Mouse (Mus musculus): ENCODE results near the gene Sez6. TPM values are rescaled to one million over a fixed set of nuclear protein-coding genes. Genes with fewer than 3 reads are reported as not detected.

Gene Sez6
- polyA plus RNA-seq, 1 experiment from 2014 or later, result 2.0 TPM

DNA sequence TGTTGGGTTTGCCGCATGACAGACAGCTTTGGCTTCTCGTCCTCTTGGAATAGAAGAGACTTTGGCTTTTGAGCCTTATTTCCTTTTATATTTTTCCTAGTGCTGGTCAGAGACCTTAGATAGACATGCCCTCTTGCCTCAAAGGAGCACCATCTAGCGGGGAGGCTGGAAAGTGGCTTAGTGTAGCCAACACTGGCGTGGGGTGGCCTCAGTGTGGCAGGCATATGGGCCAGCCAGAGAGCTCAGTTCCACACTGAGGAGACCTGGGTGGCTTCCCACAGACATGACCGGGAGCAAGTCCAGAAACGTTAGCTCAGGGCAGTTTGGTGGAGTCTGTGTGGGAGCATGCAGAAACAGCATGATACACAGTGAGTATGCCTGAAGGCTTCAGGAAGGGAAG is 40.1 kb downstream of the Sez6 start:
- H3K27ac ChIP-seq, result no peak overlapping the region
- H3K4me3 ChIP-seq, result no peak overlapping the region
- peaks cover 19% of the 10 kb centered on the region; the same call in 1 of the 2 replicates for H3K27me3 ChIP-seq
- no peak for ATAC-seq (ENCODE audit: insufficient number of reproducible peaks, insufficient read depth, low FRiP score, low TSS enrichment)
- WGBS, result 83% methylated on average over 6 of the region's 6 CpGs
- no peak overlapping the region for H3K9ac ChIP-seq
- no peaks in the 10 kb centered on the region for H3K9me3 ChIP-seq
- H3K4me2 ChIP-seq (replicated peaks), result no peak overlapping the region
- no peaks in the 10 kb centered on the region for H3K36me3 ChIP-seq
- peaks cover 2% of the 10 kb centered on the region; the same call in 1 of the 2 replicates for H3K4me1 ChIP-seq

DNA sequence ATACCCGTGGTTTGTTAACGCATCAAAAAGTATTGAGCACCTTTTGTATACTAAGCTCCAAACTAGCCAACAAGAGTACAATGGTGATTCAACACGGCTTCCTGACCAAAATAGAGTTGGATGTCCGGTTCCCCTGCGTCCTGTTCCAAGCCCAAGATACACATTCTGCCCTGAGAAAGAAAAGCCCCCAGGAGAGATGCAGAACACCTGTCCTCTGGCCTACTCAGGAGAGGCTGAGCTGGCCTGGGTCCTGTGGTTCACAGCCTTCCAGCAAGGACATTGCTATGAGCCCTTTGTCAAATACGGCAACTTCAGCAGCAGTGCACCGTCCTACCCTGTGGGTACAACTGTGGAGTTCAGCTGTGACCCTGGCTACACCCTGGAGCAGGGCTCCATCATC is 42.9 kb downstream of the Sez6 start:
- Histone ChIP-seq H3K4me3 (no peak overlapping the region), H3K4me1 (no peaks in the 10 kb centered on the region), H3K27me3 (peaks cover 28% of the 10 kb centered on the region), H3K9me3 (no peaks in the 10 kb centered on the region), H3K36me3 (no peaks in the 10 kb centered on the region), H3K4me2 (replicated peaks) (no peak overlapping the region), H3K9ac (no peak overlapping the region), H3K27ac (no peak overlapping the region)
- ATAC-seq (ENCODE audit: insufficient number of reproducible peaks, insufficient read depth, low FRiP score, low TSS enrichment), result no peak
- WGBS, result 84% methylated on average over 7 of the region's 7 CpGs

DNA sequence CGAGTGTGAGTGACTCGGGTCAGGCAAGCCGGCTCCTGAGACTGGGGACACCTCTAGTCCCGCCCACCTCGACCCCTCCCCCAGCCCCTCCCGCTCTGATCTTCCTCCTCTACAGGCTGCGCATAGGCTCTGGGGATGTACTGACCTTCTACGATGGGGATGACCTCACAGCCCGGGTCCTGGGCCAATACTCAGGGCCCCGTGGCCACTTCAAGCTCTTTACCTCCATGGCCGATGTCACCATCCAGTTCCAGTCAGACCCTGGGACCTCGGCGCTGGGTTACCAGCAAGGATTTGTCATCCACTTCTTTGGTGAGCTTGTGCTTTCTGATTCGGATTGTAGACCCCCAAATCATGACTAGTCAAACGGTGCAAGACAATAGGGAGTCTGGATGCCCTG is 43.7 kb downstream of the Sez6 start:
- no peaks in the 10 kb centered on the region for H3K36me3 ChIP-seq
- no peak overlapping the region for H3K4me3 ChIP-seq
- 46% methylated on average over 15 of the region's 15 CpGs for WGBS
- peaks cover 28% of the 10 kb centered on the region for H3K27me3 ChIP-seq
- no peak for ATAC-seq (ENCODE audit: insufficient number of reproducible peaks, insufficient read depth, low FRiP score, low TSS enrichment)
- no peaks in the 10 kb centered on the region for H3K4me1 ChIP-seq
- H3K9ac ChIP-seq, result no peak overlapping the region
- H3K27ac ChIP-seq, result no peak overlapping the region
- no peak overlapping the region for H3K4me2 ChIP-seq (replicated peaks)
- H3K9me3 ChIP-seq, result no peaks in the 10 kb centered on the region

DNA sequence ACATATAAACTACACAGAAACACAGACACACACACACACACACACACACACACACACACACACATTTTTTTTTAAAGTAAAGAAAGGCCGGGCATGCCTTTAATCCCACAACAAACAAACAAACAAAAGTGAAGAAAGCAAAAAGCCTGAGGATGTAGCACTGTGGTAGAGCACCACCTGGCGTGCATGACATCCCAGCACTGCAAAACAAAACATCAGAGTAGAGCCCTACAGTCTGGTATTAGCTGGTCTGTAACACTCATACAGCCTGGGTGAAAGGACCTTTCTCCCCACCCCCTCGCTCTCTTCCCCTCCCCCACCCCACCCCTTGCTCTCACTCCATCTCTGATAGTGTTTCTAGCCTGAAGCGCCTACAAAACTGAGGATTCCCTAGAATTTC is 45.3 kb downstream of the Sez6 start:
- peaks cover 28% of the 10 kb centered on the region for H3K27me3 ChIP-seq
- H3K4me2 ChIP-seq (replicated peaks), result no peak overlapping the region
- H3K4me1 ChIP-seq, result no peaks in the 10 kb centered on the region
- no peak for ATAC-seq (ENCODE audit: insufficient number of reproducible peaks, insufficient read depth, low FRiP score, low TSS enrichment)
- WGBS, result 27% methylated on average over 4 of the region's 4 CpGs
- no peak overlapping the region for H3K27ac ChIP-seq
- no peak overlapping the region for H3K4me3 ChIP-seq
- H3K9ac ChIP-seq, result no peak overlapping the region
- no peaks in the 10 kb centered on the region for H3K36me3 ChIP-seq
- H3K9me3 ChIP-seq, result no peaks in the 10 kb centered on the region

DNA sequence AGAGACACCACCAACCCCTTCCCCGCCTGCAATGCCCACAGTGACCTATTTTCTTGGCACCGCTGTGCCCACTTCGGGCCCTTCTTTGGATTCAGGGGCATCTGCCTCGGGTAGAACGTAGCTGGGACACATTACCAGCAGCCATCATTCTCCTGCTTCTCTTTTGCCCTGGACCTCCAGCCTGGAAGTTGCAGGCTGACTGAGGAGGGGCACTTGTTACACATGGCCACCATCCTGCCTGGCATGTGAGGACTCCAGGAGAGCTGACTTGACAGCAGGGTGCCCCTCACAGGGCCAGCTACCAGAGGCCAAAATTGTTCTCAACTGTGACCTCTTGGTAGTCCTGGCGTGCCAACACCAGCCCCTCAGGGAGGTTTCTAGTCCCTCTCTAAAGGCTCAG is 47.6 kb downstream of the Sez6 start:
- no peak overlapping the region for H3K4me2 ChIP-seq (replicated peaks)
- H3K9ac ChIP-seq, result no peak overlapping the region
- peaks cover 28% of the 10 kb centered on the region for H3K27me3 ChIP-seq
- no peak overlapping the region for H3K4me3 ChIP-seq
- no peaks in the 10 kb centered on the region for H3K9me3 ChIP-seq
- H3K27ac ChIP-seq, result no peak overlapping the region
- H3K4me1 ChIP-seq, result no peaks in the 10 kb centered on the region
- WGBS, result 79% methylated on average over 6 of the region's 6 CpGs
- no peak for ATAC-seq (ENCODE audit: insufficient number of reproducible peaks, insufficient read depth, low FRiP score, low TSS enrichment)
- H3K36me3 ChIP-seq, result no peaks in the 10 kb centered on the region

DNA sequence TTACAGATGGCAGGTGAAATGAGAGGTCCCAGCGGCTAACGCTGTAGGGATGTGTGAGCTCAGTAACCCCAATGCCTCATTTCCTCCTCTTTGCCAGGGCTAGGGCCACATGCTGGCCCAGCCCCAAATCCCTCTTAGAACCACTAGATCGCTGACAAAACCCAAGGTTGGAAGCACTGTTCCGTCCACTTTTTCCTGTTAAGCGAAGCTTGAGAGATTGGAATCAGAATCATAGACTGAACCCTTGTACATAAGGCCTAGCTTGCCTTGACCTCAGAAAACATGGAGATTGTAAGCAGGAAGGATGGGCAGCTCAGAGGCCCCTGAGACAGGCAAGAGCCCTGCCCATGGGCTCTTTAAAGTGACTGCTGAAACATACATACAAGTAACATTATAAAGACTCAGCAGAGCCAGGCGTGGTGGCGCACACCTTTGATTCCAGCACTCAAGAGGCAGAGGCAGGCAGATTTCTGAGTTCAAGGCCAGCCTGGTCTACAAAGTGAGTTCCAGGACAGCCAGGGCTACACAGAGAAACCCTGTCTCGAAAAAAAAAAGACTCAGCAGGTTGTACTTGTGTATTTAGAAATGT is 48.7 kb downstream of the Sez6 start:
- ATAC-seq (ENCODE audit: insufficient number of reproducible peaks, insufficient read depth, low FRiP score, low TSS enrichment), result no peak
- peaks cover 22% of the 10 kb centered on the region for H3K27me3 ChIP-seq
- H3K4me2 ChIP-seq (replicated peaks), result no peak overlapping the region
- WGBS, result 83% methylated on average over 8 of the region's 8 CpGs
- H3K4me3 ChIP-seq, result no peak overlapping the region
- H3K9me3 ChIP-seq, result no peaks in the 10 kb centered on the region
- no peak overlapping the region for H3K9ac ChIP-seq
- no peak overlapping the region for H3K27ac ChIP-seq
- no peaks in the 10 kb centered on the region for H3K36me3 ChIP-seq
- no peaks in the 10 kb centered on the region for H3K4me1 ChIP-seq

DNA sequence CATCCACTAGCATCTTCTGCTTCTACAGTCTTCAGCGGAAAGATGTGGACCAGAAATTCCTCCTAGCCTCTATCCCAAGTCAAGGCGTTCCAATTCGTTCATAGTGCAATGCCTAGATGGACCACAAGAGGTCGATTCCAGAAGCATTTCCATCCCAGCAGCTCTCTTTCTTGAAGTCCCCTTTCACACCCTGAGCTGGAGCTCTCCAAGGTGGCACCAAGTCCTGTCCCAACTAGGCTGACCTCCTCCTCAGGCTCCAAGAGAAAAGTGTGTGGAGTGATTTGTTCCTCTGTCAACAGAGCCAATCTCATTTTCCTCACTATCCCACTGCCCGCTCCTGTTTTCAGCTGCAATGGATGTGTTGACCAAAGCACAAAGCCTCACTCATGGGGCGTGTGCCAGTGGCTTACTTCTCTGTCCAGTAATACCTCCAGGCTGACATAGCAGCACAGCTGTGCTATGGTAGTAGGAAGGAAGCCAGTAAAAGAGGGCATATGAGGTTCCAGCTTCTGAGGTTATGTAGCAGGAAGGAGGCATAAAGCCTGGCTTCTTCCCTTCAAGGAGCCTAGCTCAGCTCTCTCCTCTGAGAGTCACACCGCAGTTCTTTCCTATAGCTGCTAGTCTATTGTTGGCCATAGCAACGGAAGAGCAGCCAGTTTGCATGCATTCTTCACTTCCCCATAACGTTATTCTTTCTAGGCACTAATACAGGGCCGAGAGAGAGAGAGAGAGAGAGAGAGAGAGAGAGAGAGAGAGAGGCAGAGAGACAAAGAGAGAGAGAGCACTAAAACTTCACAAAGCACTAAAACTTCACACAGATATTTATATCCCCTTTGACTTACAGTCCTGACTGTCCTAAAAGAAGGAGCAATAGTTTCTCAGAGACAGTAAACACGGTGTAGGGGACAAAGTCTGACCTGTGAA is 49.9 kb downstream of the Sez6 start:
- H3K9me3 ChIP-seq, result no peaks in the 10 kb centered on the region
- no peak overlapping the region for H3K4me3 ChIP-seq
- peaks cover 13% of the 10 kb centered on the region for H3K27me3 ChIP-seq
- H3K27ac ChIP-seq, result no peak overlapping the region
- no peak overlapping the region for H3K4me2 ChIP-seq (replicated peaks)
- no peak for ATAC-seq (ENCODE audit: insufficient number of reproducible peaks, insufficient read depth, low FRiP score, low TSS enrichment)
- 34% methylated on average over 11 of the region's 11 CpGs for WGBS
- no peaks in the 10 kb centered on the region for H3K36me3 ChIP-seq
- 0 out of 2 replicates have a peak, but pooled peaks cover 3% of the 10 kb centered on the region for H3K4me1 ChIP-seq
- no peak overlapping the region for H3K9ac ChIP-seq

DNA sequence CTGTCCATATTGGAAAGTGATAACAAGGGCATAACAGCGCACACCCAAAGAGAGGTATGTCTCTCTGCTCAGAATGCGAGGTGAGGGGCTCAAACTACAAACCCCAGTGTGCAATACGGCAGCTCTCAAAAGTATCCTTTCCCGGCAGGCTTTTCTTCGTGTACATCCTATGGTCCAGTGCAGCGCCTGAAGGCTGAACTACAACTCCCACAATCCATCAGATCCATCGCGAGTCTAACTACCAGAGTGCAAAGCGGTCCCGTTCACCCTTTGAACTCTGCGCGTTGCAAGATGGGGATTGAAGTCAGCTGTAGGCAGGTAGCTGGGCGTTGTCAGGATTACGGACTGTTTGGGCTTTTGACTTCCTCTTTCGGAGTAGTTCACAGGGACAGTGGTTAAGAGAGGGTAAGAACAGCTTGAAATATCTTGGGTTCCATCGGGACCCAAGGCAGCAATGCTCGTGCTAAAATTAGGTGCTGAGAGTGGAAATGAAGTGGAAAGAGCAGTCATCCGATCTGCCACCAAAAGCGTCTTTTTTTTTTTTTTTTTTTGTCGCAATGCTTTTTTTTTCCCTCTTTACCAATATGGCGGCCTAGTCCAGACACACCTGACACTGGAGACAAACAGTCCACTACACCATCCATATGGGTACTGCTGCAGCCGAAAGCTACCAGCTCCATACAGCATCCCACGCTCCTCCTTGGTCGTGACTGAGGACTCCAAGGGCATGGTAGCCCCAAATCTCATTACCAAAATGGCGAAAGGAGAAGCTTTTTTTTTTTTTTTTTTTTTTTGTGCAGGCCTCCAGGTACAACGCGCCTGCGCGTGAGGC is 51.2 kb downstream of the Sez6 start:
- ATAC-seq (ENCODE audit: insufficient number of reproducible peaks, insufficient read depth, low FRiP score, low TSS enrichment), result peak; percentile 84
- Histone ChIP-seq H3K9me3 (no peaks in the 10 kb centered on the region), H3K9ac (0 out of 2 replicates have a peak overlapping the region, but pooled peaks have one; percentile 30), H3K4me3 (peak overlapping the region; percentile 100), H3K4me1 (0 out of 2 replicates have a peak, but pooled peaks cover 8% of the 10 kb centered on the region), H3K36me3 (peaks cover 6% of the 10 kb centered on the region; the same call in 1 of the 2 replicates), H3K27me3 (peaks cover 6% of the 10 kb centered on the region), H3K27ac (peak overlapping the region; percentile 91), H3K4me2 (replicated peaks) (peak overlapping the region; percentile 70)
- WGBS, result under 1% methylated on average over 29 of the region's 29 CpGs

DNA sequence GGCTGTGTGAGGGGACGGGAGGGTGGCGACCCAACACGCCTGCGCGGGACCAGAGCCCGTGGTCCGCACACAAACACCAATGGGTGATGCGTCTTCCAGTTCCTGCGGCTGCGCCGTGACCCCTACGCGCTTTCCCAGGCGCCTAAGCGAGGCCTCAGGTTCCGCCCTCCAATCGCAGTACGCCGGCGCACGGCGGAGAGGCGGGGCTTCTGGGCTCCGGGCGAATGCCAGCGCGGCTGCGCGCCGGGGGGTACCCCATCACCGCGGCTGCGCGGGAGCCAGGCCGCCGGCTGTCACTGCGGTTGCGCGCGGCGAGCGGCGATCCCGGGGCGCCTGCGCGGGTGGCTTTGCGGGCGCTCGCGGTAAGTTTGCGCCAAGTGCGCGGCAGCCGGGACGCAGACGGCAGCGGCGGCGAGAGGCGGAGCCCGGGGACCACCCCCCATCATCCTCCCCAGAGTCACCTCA is 51.9 kb downstream of the Sez6 start, which contains the start of gene Phf12:
Gene Phf12, plus strand, starts transcription at position 314 of the 465 bp plus-strand sequence.
- H3K4me1 ChIP-seq, result 0 out of 2 replicates have a peak, but pooled peaks cover 8% of the 10 kb centered on the region
- peak; percentile 86 for ATAC-seq (ENCODE audit: insufficient number of reproducible peaks, insufficient read depth, low FRiP score, low TSS enrichment)
- peak within 1 kb of the TSS; percentile 100 for H3K4me3 ChIP-seq
- no peaks in the 10 kb centered on the region for H3K9me3 ChIP-seq
- peak within 1 kb of the TSS; percentile 97 for H3K27ac ChIP-seq
- under 1% methylated on average over 61 of the region's 62 CpGs for WGBS
- H3K9ac ChIP-seq, result peak within 1 kb of the TSS; percentile 99
- peaks cover 9% of the 10 kb centered on the region; the same call in 1 of the 2 replicates for H3K36me3 ChIP-seq
- H3K4me2 ChIP-seq (replicated peaks), result peak within 1 kb of the TSS; percentile 70
- H3K27me3 ChIP-seq, result no peaks in the 10 kb centered on the region

DNA sequence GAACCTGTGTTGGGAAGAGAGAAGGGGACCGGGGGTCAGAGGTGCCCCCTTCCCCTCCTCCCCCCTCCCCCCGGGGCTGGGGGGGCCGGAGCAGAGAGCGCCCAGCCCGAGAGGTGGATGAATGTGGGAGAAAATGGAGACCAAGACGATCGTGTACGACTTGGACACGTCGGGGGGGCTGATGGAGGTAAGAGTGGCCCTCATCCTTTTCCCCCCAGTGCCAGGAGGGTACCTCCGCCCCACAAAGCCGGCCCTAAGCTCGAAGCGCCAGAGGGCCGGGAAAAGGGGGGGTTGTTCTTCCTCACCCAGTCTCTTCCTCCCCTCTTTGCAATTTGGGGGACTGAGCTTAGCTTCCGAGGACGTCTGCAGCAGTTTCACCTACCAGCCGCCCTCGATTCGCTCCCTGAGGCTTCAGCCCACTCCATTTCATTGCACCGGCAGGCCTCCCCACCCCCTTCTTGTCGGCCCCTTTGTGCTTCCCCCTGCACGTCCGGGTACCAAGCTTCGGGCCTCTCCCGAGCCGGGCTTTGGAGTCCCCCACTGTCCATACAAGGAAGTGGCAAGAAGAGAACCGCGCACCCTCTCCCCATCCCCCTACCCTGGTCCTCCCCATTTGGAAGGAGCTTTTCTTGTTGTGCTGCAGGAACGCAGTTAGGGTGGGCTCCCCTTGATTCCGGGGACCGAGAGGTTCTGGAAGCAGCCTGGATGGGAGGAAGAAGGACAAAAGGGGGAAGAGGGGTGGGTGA is 52.8 kb downstream of the Sez6 start:
- Histone ChIP-seq H3K9ac (peak overlapping the region; percentile 99), H3K27ac (peak overlapping the region; percentile 97), H3K9me3 (no peaks in the 10 kb centered on the region), H3K27me3 (no peaks in the 10 kb centered on the region), H3K4me1 (0 out of 2 replicates have a peak, but pooled peaks cover 8% of the 10 kb centered on the region), H3K36me3 (peaks cover 16% of the 10 kb centered on the region), H3K4me2 (replicated peaks) (peak overlapping the region; percentile 70), H3K4me3 (peak overlapping the region; percentile 100)
- WGBS, result under 1% methylated on average over 31 of the region's 32 CpGs
- no peak for ATAC-seq (ENCODE audit: insufficient number of reproducible peaks, insufficient read depth, low FRiP score, low TSS enrichment)

Data from embryonic facial prominence, embryonic 12.5 days (tissue).